11 mouse cellular contexts compared by ENCODE assay signal in the genomic region with DNA sequence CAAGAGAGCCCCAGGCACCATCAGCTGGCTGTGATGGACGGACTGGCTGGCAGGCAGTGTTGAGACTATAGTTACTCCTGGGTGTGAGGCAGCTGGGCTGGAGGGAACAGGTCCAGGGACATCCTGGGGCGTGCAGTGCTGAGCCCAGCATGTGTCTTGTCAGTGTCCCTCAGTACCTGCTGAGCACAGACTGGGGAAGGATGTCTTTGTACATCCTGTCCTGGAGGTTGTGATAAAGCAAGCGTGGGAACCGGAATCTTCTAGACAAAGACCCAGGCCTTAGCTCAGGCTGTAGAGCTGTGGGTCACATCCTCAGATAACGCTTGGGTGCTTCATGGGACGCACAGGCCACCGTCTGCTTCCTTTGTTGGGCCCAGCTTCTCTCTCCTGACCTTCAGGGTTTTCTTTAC. TPM values are rescaled to one million over a fixed set of nuclear protein-coding genes. Genes with fewer than 3 reads are reported as not detected.
DNase-seq lines count a peak whose midpoint lies in the region; ATAC-seq and TF ChIP-seq lines count a peak whose summit lies in the region.
"Had no signal": no experiment of that assay in that cellular context is flagged by ENCODE, and none has a peak within 500 bp of the region (broad histone marks: within the 10 kb centered on the region; RNA-seq: fewer than 3 reads in every experiment).

No protein-coding gene starts in this region.

- ATAC-seq in limb, embryonic 13.5 days (ENCODE audit: low FRiP score, low read depth) = no peak
- ATAC-seq in neural tube, embryonic 13.5 days (ENCODE audit: low read depth) = no peak

- peaks cover 46% of the 10 kb centered on the region for H3K27me3 ChIP-seq in limb, embryonic 13.5 days
- H3K27me3 ChIP-seq in neural tube, embryonic 13.5 days = peaks cover 35% of the 10 kb centered on the region

- H3K4me3 ChIP-seq in left cerebral cortex, adult 2 months = no peak overlapping the region
- no peak overlapping the region for H3K4me3 ChIP-seq in limb, embryonic 13.5 days
- H3K4me3 ChIP-seq in neural tube, embryonic 13.5 days = no peak overlapping the region

- peak; percentile 60 for DNase-seq in gastrocnemius, adult 18-20 months (ENCODE audit: low spot score)
- no peak for DNase-seq in gastrocnemius, postnatal 10 days
- no peak for DNase-seq in left cerebral cortex, adult 2 months (ENCODE audit: extremely low spot score in 1 of 2, low spot score in 2 of 2)
- DNase-seq in left cerebral cortex, postnatal 4 days = no peak
- no peak for DNase-seq in left cerebral cortex, postnatal 25 days (ENCODE audit: low spot score in 2 of 2)
- DNase-seq in layer of hippocampus, adult 8-10 months (ENCODE audit: low spot score in 2 of 2) = no peak

- intact Hi-C loops in left cerebral cortex, adult 2 months (cut with DNase I) = no loop called here
- intact Hi-C loops in left cerebral cortex, postnatal 4 days (cut with DNase I) = no loop called here
- intact Hi-C loops in left cerebral cortex, postnatal 25 days (cut with DNase I) = no loop called here

- peak overlapping the region; percentile 52; the same call in 1 of the 2 replicates for H3K27ac ChIP-seq in left cerebral cortex, adult 2 months
- H3K27ac ChIP-seq in limb, embryonic 13.5 days = no peak overlapping the region
- peak overlapping the region; percentile 72 for H3K27ac ChIP-seq in neural tube, embryonic 13.5 days (replicated peaks)
- H3K27ac ChIP-seq: kidney, postnatal 0 days had no signal

- 56% methylated on average over 7 of the region's 7 CpGs for WGBS in limb, embryonic 13.5 days
- 44% methylated on average over 7 of the region's 7 CpGs for WGBS in neural tube, embryonic 13.5 days

- no peaks in the 10 kb centered on the region for H3K9me3 ChIP-seq in limb, embryonic 13.5 days
- H3K9me3 ChIP-seq in neural tube, embryonic 13.5 days = no peaks in the 10 kb centered on the region

- H3K4me2 ChIP-seq in limb, embryonic 13.5 days (replicated peaks) = no peak overlapping the region
- H3K4me2 ChIP-seq in neural tube, embryonic 13.5 days = no peak overlapping the region

- peaks cover 51% of the 10 kb centered on the region for H3K4me1 ChIP-seq in limb, embryonic 13.5 days
- H3K4me1 ChIP-seq in neural tube, embryonic 13.5 days (replicated peaks) = peaks cover 80% of the 10 kb centered on the region

- no peak for TF ChIP-seq CTCF in left cerebral cortex, adult 2 months (IDR thresholded peaks at IDR 0.05)

- H3K9ac ChIP-seq in limb, embryonic 13.5 days = 0 out of 2 replicates have a peak overlapping the region, but pooled peaks have one; percentile 39
- peak overlapping the region; percentile 2; the same call in 1 of the 2 replicates for H3K9ac ChIP-seq in neural tube, embryonic 13.5 days

- no peaks in the 10 kb centered on the region for H3K36me3 ChIP-seq in limb, embryonic 13.5 days
- H3K36me3 ChIP-seq in neural tube, embryonic 13.5 days = no peaks in the 10 kb centered on the region

RNA-seq across cellular contexts. Expression of a gene that starts 15.7 kb away (rescaled TPM):
- total RNA-seq in gastrocnemius, adult 18-20 months (2021) = 1 to 10 TPM; 1.1 to 1.9 TPM
- under 1 TPM; 0.61 to 0.99 TPM for total RNA-seq in gastrocnemius, postnatal 10 days (2021)
- 10 to 100 TPM; 41.4 to 43.0 TPM for total RNA-seq in left cerebral cortex, adult 2 months (2021)
- total RNA-seq in left cerebral cortex, postnatal 4 days (2021) = 10 to 100 TPM; 22.4 to 23.5 TPM
- 7.7 and 8.1 TPM in 2 replicates for polyA plus RNA-seq in limb, embryonic 13.5 days (2015; fragmentation: Nextera tagmentation; extraction: Ambion mirVana)
- polyA plus RNA-seq in neural tube, embryonic 13.5 days (2015; fragmentation: Nextera tagmentation; extraction: Ambion mirVana) = 9.6 and 10.9 TPM in 2 replicates
- 10 to 100 TPM; 35.3 to 38.0 TPM for total RNA-seq in left cerebral cortex, postnatal 25 days (2021)
- 10 to 100 TPM; 18.9 to 23.5 (median 21.5) TPM for total RNA-seq in layer of hippocampus, adult 8-10 months (2022)
- total RNA-seq: hematopoietic stem cell, adult 5-6 weeks; MEL had no signal

RNA-seq across cellular contexts. Expression of a gene that starts 33.2 kb away (rescaled TPM):
- total RNA-seq in gastrocnemius, adult 18-20 months (2021) = 100 to 1,000 TPM; 276 to 311 TPM
- total RNA-seq in gastrocnemius, postnatal 10 days (2021) = 100 to 1,000 TPM; 201 to 216 TPM
- total RNA-seq in left cerebral cortex, adult 2 months (2021) = 10 to 100 TPM; 13.3 to 15.7 TPM
- 1 to 10 TPM; 5.5 to 6.3 TPM for total RNA-seq in left cerebral cortex, postnatal 4 days (2021)
- polyA plus RNA-seq in limb, embryonic 13.5 days (2015; fragmentation: Nextera tagmentation; extraction: Ambion mirVana) = 12.3 and 13.3 TPM in 2 replicates
- 4.4 and 5.2 TPM in 2 replicates for polyA plus RNA-seq in neural tube, embryonic 13.5 days (2015; fragmentation: Nextera tagmentation; extraction: Ambion mirVana)
- 10 to 100 TPM; 12.2 to 13.2 TPM for total RNA-seq in left cerebral cortex, postnatal 25 days (2021)
- 10 to 100 TPM; 19.2 to 21.4 (median 20.1) TPM for total RNA-seq in layer of hippocampus, adult 8-10 months (2022)

RNA-seq across cellular contexts. Expression of a gene that starts 50.1 kb away (rescaled TPM):
- 10 to 100 TPM; 89.7 to 98.5 TPM for total RNA-seq in gastrocnemius, adult 18-20 months (2021)
- total RNA-seq in gastrocnemius, postnatal 10 days (2021) = 100 to 1,000 TPM in 1 of 2 experiments, 10 to 100 TPM in 1; 98.2 to 100 TPM
- total RNA-seq in left cerebral cortex, adult 2 months (2021) = 100 to 1,000 TPM; 198 to 205 TPM
- total RNA-seq in left cerebral cortex, postnatal 4 days (2021) = 100 to 1,000 TPM; 127 to 130 TPM
- polyA plus RNA-seq in limb, embryonic 13.5 days (2015; fragmentation: Nextera tagmentation; extraction: Ambion mirVana) = 241 and 278 TPM in 2 replicates
- polyA plus RNA-seq in neural tube, embryonic 13.5 days (2015; fragmentation: Nextera tagmentation; extraction: Ambion mirVana) = 244 and 248 TPM in 2 replicates
- 100 to 1,000 TPM; 191 to 206 TPM for total RNA-seq in left cerebral cortex, postnatal 25 days (2021)
- total RNA-seq in layer of hippocampus, adult 8-10 months (2022) = 100 to 1,000 TPM; 155 to 228 (median 191) TPM

Comparison
In these comparisons a context has a peak if more than half of its experiments do, and no peak if none do; other contexts are left out.
1. RNA of a gene that starts 15.7 kb away (total RNA-seq): 41.4 to 43.0 TPM in left cerebral cortex, adult 2 months, 35.3 to 38.0 TPM in left cerebral cortex, postnatal 25 days, 22.4 to 23.5 TPM in left cerebral cortex, postnatal 4 days and 18.9 to 23.5 TPM in layer of hippocampus, adult 8-10 months; 1.1 to 1.9 TPM in gastrocnemius, adult 18-20 months and 0.61 to 0.99 TPM in gastrocnemius, postnatal 10 days; every median in the first group is over 4 times any median in the second.
2. RNA of a gene that starts 33.2 kb away (total RNA-seq): 276 to 311 TPM in gastrocnemius, adult 18-20 months and 201 to 216 TPM in gastrocnemius, postnatal 10 days; 19.2 to 21.4 TPM in layer of hippocampus, adult 8-10 months, 13.3 to 15.7 TPM in left cerebral cortex, adult 2 months, 12.2 to 13.2 TPM in left cerebral cortex, postnatal 25 days and 5.5 to 6.3 TPM in left cerebral cortex, postnatal 4 days; every median in the first group is over 4 times any median in the second.